Mouse (Mus musculus) stomach, embryonic 15.5 days (tissue): ENCODE results near the gene Abat. TPM values are rescaled to one million over a fixed set of nuclear protein-coding genes. Genes with fewer than 3 reads are reported as not detected.

ENCODE experiments used
- ATAC-seq: fragments of 200-750 bp; cut with Nextera tagmentation; 2 replicates; pipeline ENCODE4 v1.8.0; 2017; ENCODE audit warnings: low read depth, moderate number of reproducible peaks, moderate TSS enrichment; ENCODE audit not compliant: insufficient read depth, low FRiP score
- H3K27ac ChIP-seq: fragments of 300-500 bp; sonication (generic); 2 replicates; pipeline ENCODE4 v1.5.1; 2015; ENCODE audit warnings: mild to moderate bottlenecking, inconsistent platforms
- H3K27me3 ChIP-seq: fragments of 300-500 bp; sonication (generic); replicated peaks from 2 replicates; pipeline ENCODE4 v1.6.1; 2015; ENCODE audit warnings: inconsistent platforms
- H3K36me3 ChIP-seq: fragments of 300-500 bp; sonication (generic); 2 replicates; pipeline ENCODE4 v1.6.1; 2015; ENCODE audit warnings: inconsistent platforms
- H3K4me1 ChIP-seq: fragments of 300-500 bp; sonication (generic); 2 replicates; pipeline ENCODE4 v1.6.1; 2015; ENCODE audit warnings: inconsistent platforms
- H3K4me2 ChIP-seq: fragments of 300-500 bp; sonication (generic); 2 replicates; pipeline ENCODE4 v1.6.1; 2015; ENCODE audit warnings: mild to moderate bottlenecking, inconsistent platforms
- H3K4me3 ChIP-seq: fragments of 300-500 bp; sonication (generic); replicated peaks from 2 replicates; pipeline ENCODE4 v1.5.1; 2015; ENCODE audit warnings: inconsistent platforms
- H3K9ac ChIP-seq: fragments of 300-500 bp; sonication (generic); 2 replicates; pipeline ENCODE4 v1.6.1; 2015; ENCODE audit warnings: inconsistent platforms
- H3K9me3 ChIP-seq: fragments of 300-500 bp; sonication (generic); 2 replicates; pipeline ENCODE4 v1.6.1; 2016; ENCODE audit warnings: inconsistent platforms
- WGBS: fragments of 180-500 bp; shearing (Covaris S2); methylation state at CpG from one replicate; pipeline ENCODE4 v1.1.7; 2015; 5-methylcytosine and 5-hydroxymethylcytosine counted together
- polyA plus RNA-seq: library from polyadenylated mRNA; unstranded; fragments of >200 nt; fragmentation: Nextera tagmentation; extraction: Ambion mirVana; gene quantifications from 2 replicates; pipeline ENCODE4 v1.2.1, GENCODE M21; 2015

Gene Abat
- polyA plus RNA-seq, 1 experiment from 2014 or later = 32.1 TPM

DNA sequence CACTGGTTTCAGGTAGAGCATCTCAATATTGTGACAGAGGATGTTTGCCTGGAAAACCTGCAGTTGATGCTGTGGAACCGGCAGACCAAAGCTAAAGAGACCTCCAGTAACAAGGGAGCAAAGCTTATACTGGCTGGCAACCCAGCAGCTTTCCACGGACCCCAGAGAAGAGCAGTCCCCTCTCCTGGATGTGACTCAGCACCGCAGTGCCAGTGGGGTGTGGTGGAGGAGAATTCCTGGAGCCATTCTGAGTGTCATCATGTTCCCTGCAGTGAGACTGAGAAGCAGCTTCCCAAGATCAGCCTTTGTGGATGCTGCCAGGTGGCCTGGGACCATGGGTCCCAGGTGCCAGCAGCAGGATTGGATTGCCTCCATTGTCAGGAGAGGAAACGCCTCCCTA, 99.8 kb downstream of the Abat start:
- 84% methylated on average over 4 of the region's 4 CpGs for WGBS
- H3K9me3 ChIP-seq = no peaks in the 10 kb centered on the region

DNA sequence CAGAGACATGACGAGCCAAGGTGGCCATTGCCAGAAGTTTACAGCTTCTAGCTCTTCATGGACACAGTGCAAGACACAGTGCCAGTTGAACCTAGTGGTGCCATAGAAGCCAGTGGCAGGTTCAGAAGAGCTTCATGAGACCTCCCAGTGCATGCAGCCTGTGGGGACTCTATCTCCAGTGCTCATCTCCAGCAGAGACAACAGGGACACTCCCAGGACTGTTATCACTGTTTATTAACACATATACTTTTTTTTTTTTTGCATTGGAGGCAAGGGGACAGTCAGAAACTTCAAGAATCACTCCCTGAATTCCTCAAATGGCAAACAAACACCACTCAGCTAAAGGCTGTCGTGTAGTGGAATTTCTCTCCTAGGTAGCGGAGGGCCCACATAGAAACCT, 100.2 kb downstream of the Abat start:
- Histone ChIP-seq H3K9ac (no peak overlapping the region), H3K4me3 (no peak overlapping the region), H3K4me2 (no peak overlapping the region), H3K36me3 (no peaks in the 10 kb centered on the region), H3K27me3 (no peaks in the 10 kb centered on the region), H3K9me3 (no peaks in the 10 kb centered on the region), H3K4me1 (no peaks in the 10 kb centered on the region), H3K27ac (no peak overlapping the region)
- WGBS = 79% methylated on average over 3 of the region's 3 CpGs
- no peak for ATAC-seq

More for the DNA sequence above, 99.8 kb downstream of the Abat start:
- no peak for ATAC-seq
- Histone ChIP-seq H3K27me3 (no peaks in the 10 kb centered on the region), H3K9ac (no peak overlapping the region), H3K36me3 (no peaks in the 10 kb centered on the region), H3K4me1 (no peaks in the 10 kb centered on the region), H3K27ac (no peak overlapping the region), H3K4me3 (no peak overlapping the region), H3K4me2 (no peak overlapping the region)

DNA sequence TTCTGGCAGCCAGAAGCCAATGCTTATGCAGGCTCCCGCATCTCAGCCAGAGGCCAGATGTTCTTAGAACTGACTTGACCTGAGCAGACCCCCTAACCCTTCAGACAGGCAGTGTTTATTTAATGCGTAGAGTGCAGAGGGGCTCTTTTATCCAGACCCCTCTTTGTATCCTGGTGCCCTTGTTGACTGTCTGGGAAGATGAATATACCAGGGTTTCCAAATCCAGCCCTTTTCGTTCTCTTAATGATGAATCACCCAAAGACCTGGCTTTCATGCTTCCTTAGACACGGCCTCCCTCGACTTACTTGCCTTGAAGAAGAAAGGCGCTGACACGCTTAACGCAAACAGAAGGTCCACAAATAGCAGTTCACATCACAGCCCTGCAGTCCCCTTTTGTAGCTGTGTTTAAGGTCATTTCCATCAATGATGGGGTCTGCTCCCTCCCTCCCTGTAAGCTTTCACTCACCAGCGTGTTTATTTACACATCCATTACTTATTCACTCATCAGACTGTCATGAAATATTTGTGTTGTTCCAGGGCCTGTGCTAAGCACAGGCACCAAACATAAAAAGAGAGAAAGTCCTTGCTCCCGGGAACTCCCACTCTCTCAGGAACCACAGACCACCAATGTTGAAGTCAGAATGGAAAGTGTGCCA, 106.6 kb downstream of the Abat start:
- 15% methylated on average over 10 of the region's 10 CpGs for WGBS
- peak; percentile 29; the same call in 1 of the 2 replicates for ATAC-seq
- no peak overlapping the region for H3K4me3 ChIP-seq
- peaks cover 10% of the 10 kb centered on the region for H3K4me1 ChIP-seq
- H3K36me3 ChIP-seq = no peaks in the 10 kb centered on the region
- no peak overlapping the region for H3K9ac ChIP-seq
- peak overlapping the region; percentile 55 for H3K27ac ChIP-seq
- no peaks in the 10 kb centered on the region for H3K27me3 ChIP-seq
- H3K4me2 ChIP-seq = 0 out of 2 replicates have a peak overlapping the region, but pooled peaks have one; percentile 0
- no peaks in the 10 kb centered on the region for H3K9me3 ChIP-seq

- 47% methylated on average over 16 of the region's 16 CpGs for WGBS
- no peak for ATAC-seq
These were observed 107.3 kb downstream of the Abat start for GRCm38 (mm10) chr16:8620315-8621115.

DNA sequence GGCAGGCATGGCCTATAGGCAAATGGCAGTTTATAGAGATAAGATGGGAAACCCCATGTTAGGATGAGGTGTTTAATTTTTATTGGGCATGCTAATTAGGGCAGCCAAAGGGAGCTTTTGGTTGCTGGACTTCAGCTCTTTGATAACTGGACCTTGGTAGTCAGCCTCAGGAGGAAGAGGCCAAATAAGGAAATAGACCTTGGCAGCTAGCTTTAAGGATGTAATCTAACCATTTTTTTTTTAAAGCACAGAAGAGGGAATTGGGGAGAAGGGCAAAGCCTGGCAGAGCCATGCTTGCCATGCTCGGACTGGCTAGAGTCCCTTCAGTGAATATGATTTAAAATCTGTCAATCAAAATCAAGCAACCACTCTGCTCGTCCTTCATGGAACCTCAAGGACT, 117.2 kb downstream of the Abat start:
- Histone ChIP-seq H3K9ac (no peak overlapping the region), H3K4me2 (no peak overlapping the region)
- no peak for ATAC-seq

More at GRCm38 (mm10) chr16:8620315-8621115, 107.3 kb downstream of the Abat start:
- Histone ChIP-seq H3K9ac (no peak overlapping the region), H3K36me3 (no peaks in the 10 kb centered on the region), H3K27me3 (no peaks in the 10 kb centered on the region), H3K4me3 (no peak overlapping the region), H3K9me3 (no peaks in the 10 kb centered on the region), H3K4me1 (peaks cover 10% of the 10 kb centered on the region), H3K27ac (peak overlapping the region; percentile 55), H3K4me2 (0 out of 2 replicates have a peak overlapping the region, but pooled peaks have one; percentile 0)

DNA sequence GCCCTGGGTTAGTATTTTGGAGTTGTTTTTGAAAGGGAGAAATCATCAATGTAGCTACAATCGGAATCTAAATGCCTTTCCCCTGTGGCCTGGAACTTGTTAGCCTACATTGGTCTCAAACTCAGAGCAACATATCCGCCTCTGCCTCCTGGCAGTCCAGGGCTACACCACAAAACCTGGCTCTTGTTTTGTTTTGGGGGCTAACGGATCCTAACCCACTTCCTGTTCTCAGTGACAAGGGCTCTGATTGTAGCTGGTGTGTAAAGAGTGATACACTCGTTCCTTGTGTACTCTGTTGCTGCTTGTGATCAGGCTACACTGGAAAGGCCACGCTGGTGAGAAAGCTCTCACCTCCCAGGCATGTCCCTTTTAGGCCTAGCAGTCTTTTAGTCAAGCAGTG, 118.2 kb downstream of the Abat start:
- Histone ChIP-seq H3K27ac (no peak overlapping the region), H3K9ac (no peak overlapping the region), H3K4me3 (no peak overlapping the region), H3K4me1 (peaks cover 8% of the 10 kb centered on the region), H3K4me2 (no peak overlapping the region), H3K36me3 (peaks cover 3% of the 10 kb centered on the region; the same call in 1 of the 2 replicates), H3K9me3 (no peaks in the 10 kb centered on the region), H3K27me3 (no peaks in the 10 kb centered on the region)
- 84% methylated on average over 5 of the region's 5 CpGs for WGBS
- ATAC-seq = no peak

More for the DNA sequence above, 117.2 kb downstream of the Abat start:
- Histone ChIP-seq H3K4me1 (peaks cover 1% of the 10 kb centered on the region; the same call in 1 of the 2 replicates), H3K36me3 (peaks cover 3% of the 10 kb centered on the region; the same call in 1 of the 2 replicates), H3K27ac (no peak overlapping the region), H3K9me3 (no peaks in the 10 kb centered on the region), H3K27me3 (no peaks in the 10 kb centered on the region), H3K4me3 (no peak overlapping the region)
- 73% methylated on average over 2 of the region's 2 CpGs for WGBS

DNA sequence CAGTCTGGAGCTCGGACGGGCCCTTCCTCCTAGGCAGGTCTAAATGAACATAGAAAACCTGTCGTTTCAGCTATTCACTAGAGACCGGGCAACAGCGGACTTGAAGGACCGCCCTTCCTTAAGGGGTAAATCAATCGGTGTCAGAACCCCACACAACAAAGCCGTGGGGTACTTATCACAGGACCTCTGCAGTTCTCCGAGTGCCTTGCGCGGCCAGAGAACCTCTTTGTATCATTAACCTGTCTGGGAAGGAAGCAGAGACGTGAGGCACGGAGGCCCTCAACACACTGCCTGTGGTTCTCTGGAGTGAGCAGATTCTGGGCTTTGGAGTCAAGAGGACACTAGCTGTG, 123.6 kb downstream of the Abat start:
- ATAC-seq = peak; percentile 19; the same call in 1 of the 2 replicates
- under 1% methylated on average over 13 of the region's 13 CpGs for WGBS
- Histone ChIP-seq H3K27ac (peak overlapping the region; percentile 95), H3K4me3 (peak overlapping the region; percentile 91), H3K36me3 (no peaks in the 10 kb centered on the region), H3K9me3 (no peaks in the 10 kb centered on the region), H3K4me2 (peak overlapping the region; percentile 78), H3K4me1 (peaks cover 11% of the 10 kb centered on the region), H3K9ac (peak overlapping the region; percentile 85), H3K27me3 (no peaks in the 10 kb centered on the region)

GRCm38 (mm10) chr16:8637217-8638051, 124.2 kb downstream of the Abat start, which contains the start of the genes Pmm2 and Tmem186:
Pmm2 (plus strand) TSS chr16:8637674.
Tmem186 (minus strand) TSS chr16:8637712.
- Histone ChIP-seq H3K4me2 (peak within 1 kb of the TSS; percentile 78), H3K27me3 (no peaks in the 10 kb centered on the region), H3K4me3 (peak within 1 kb of the TSS; percentile 91), H3K27ac (peak within 1 kb of the TSS; percentile 95), H3K36me3 (no peaks in the 10 kb centered on the region), H3K9ac (peak within 1 kb of the TSS; percentile 85), H3K4me1 (peaks cover 11% of the 10 kb centered on the region), H3K9me3 (no peaks in the 10 kb centered on the region)
- ATAC-seq = peak; percentile 92
- WGBS = under 1% methylated on average over 59 of the region's 59 CpGs

DNA sequence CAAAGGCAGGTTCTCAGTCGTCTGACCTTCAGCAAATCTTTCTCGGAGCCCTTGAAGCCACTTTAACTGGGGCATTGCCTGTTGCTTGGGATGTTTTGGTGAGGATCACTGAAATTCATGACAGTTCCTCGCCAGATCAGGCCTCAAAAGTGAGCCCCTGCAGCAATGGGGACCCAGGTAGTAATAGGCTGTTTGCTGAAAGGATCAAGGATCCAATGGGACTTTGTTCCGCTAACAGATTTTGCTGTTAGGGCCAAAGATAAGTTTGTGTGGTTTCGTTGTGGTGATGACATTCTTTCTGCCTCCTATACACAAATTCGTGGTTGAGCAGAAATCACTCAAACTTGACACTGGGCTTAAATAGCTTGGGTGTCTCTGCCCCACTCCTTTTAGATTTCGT, 124.9 kb downstream of the Abat start:
- Histone ChIP-seq H3K27ac (peak overlapping the region; percentile 95), H3K4me3 (peak overlapping the region; percentile 91), H3K4me2 (peak overlapping the region; percentile 78), H3K36me3 (peaks cover 4% of the 10 kb centered on the region; the same call in 1 of the 2 replicates), H3K9ac (peak overlapping the region; percentile 85), H3K9me3 (no peaks in the 10 kb centered on the region), H3K4me1 (peaks cover 11% of the 10 kb centered on the region), H3K27me3 (no peaks in the 10 kb centered on the region)
- ATAC-seq = no peak
- 33% methylated on average over 7 of the region's 7 CpGs for WGBS

- no peak for ATAC-seq
- H3K4me2 ChIP-seq = no peak overlapping the region
These were observed 126.4 kb downstream of the Abat start for GRCm38 (mm10) chr16:8639466-8640191.

DNA sequence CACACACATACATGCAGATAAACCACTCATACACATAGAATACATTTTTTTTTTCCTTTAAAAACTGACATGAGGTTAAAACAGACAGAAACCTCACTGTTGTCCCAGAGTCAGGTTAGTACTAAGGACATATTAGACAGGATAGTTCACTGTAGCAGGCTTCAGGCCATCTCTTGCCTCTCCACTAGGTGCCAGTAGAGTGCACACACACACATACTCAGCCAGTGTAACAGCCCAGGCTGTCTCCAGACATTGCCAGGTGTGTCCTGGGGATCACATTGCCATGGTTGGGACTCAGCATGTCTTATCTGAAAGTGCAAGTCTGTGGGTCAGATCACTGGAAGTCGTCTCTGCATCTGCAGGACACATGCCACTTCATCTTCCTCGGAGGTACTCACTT, 130.6 kb downstream of the Abat start:
- Histone ChIP-seq H3K4me3 (no peak overlapping the region), H3K9ac (no peak overlapping the region), H3K4me2 (no peak overlapping the region), H3K36me3 (peaks cover 45% of the 10 kb centered on the region), H3K9me3 (no peaks in the 10 kb centered on the region), H3K4me1 (no peaks in the 10 kb centered on the region), H3K27ac (no peak overlapping the region), H3K27me3 (no peaks in the 10 kb centered on the region)
- ATAC-seq = peak; percentile 78; the same call in 1 of the 2 replicates
- 71% methylated on average over 2 of the region's 2 CpGs for WGBS

More at GRCm38 (mm10) chr16:8639466-8640191, 126.4 kb downstream of the Abat start:
- Histone ChIP-seq H3K4me1 (peaks cover 11% of the 10 kb centered on the region), H3K27ac (no peak overlapping the region), H3K4me3 (no peak overlapping the region), H3K36me3 (peaks cover 12% of the 10 kb centered on the region), H3K9me3 (no peaks in the 10 kb centered on the region), H3K9ac (no peak overlapping the region), H3K27me3 (no peaks in the 10 kb centered on the region)
- WGBS = 70% methylated on average over 11 of the region's 11 CpGs
